ENCODE assay signal across 9 mouse cellular contexts in genomic region chr6:50937094-50937493, GRCm38 (mm10).
DNase-seq lines count a peak whose midpoint lies in the region; ATAC-seq and TF ChIP-seq lines count a peak whose summit lies in the region.
"Had no signal": no experiment of that assay in that cellular context is flagged by ENCODE, and none has a peak within 500 bp of the region (broad histone marks: within the 10 kb centered on the region; RNA-seq: fewer than 3 reads in every experiment).

No protein-coding gene starts in this region.

- no peak for ATAC-seq in midbrain, embryonic 11.5 days (ENCODE audit: low FRiP score)
- no peak for ATAC-seq in midbrain, embryonic 15.5 days (replicated peaks)
- no peak for ATAC-seq in embryonic facial prominence, embryonic 14.5 days (ENCODE audit: low read depth)
- no peak for ATAC-seq in kidney, postnatal 0 days (replicated peaks; ENCODE audit: low FRiP score, low read depth)
- no peak for ATAC-seq in liver, embryonic 13.5 days (ENCODE audit: low read depth)

- WGBS in midbrain, embryonic 11.5 days, result 33% methylated on average over 9 of the region's 9 CpGs
- WGBS in midbrain, embryonic 15.5 days, result 33% methylated on average over 9 of the region's 9 CpGs
- WGBS in bone marrow, adult 2 months, result 23% methylated on average over 9 of the region's 9 CpGs
- WGBS in embryonic facial prominence, embryonic 14.5 days, result 23% methylated on average over 9 of the region's 9 CpGs
- 14% methylated on average over 9 of the region's 9 CpGs for WGBS in kidney, postnatal 0 days
- 20% methylated on average over 9 of the region's 9 CpGs for WGBS in liver, embryonic 13.5 days (ENCODE audit: insufficient replicate concordance)

- DNase-seq in midbrain, embryonic 11.5 days (ENCODE audit: low spot score, missing footprints), result peak; percentile 98
- DNase-seq in embryonic facial prominence, embryonic 14.5 days (ENCODE audit: low spot score), result peak; percentile 75
- peak; percentile 89 for DNase-seq in kidney, postnatal 0 days (ENCODE audit: low spot score)
- DNase-seq in liver, embryonic 13.5 days, result peak; percentile 49
- peak; percentile 81 to 84 for DNase-seq in right cerebral cortex, adult 2 months (ENCODE audit: low spot score in 2 of 2)
- DNase-seq in urinary bladder, postnatal 25 days (ENCODE audit: low spot score), result peak; percentile 81

- H3K4me2 ChIP-seq in midbrain, embryonic 11.5 days, result no peak overlapping the region
- no peak overlapping the region for H3K4me2 ChIP-seq in midbrain, embryonic 15.5 days
- no peak overlapping the region for H3K4me2 ChIP-seq in embryonic facial prominence, embryonic 14.5 days (ENCODE audit: low read depth, low read length)
- H3K4me2 ChIP-seq in kidney, postnatal 0 days (ENCODE audit: low read length), result no peak overlapping the region
- H3K4me2 ChIP-seq in liver, embryonic 13.5 days, result no peak overlapping the region
- H3K4me2 ChIP-seq: heart, embryonic 13.5 days had no signal

- TF ChIP-seq POLR2A in bone marrow, adult 2 months (IDR thresholded peaks at IDR 0.05; ENCODE audit: borderline replicate concordance, control insufficient read depth, low read depth, low read length), result no peak

- H3K9ac ChIP-seq in midbrain, embryonic 11.5 days (ENCODE audit: low read length), result no peak overlapping the region
- no peak overlapping the region for H3K9ac ChIP-seq in midbrain, embryonic 15.5 days
- no peak overlapping the region for H3K9ac ChIP-seq in embryonic facial prominence, embryonic 14.5 days (ENCODE audit: low read depth, low read length)
- no peak overlapping the region for H3K9ac ChIP-seq in kidney, postnatal 0 days (ENCODE audit: low read depth, low read length)
- H3K9ac ChIP-seq in liver, embryonic 13.5 days, result no peak overlapping the region
- H3K9ac ChIP-seq: heart, embryonic 13.5 days had no signal

- H3K36me3 ChIP-seq in midbrain, embryonic 11.5 days (ENCODE audit: control insufficient read depth, insufficient read depth, low read length), result no peaks in the 10 kb centered on the region
- no peaks in the 10 kb centered on the region for H3K36me3 ChIP-seq in midbrain, embryonic 15.5 days (replicated peaks)
- H3K36me3 ChIP-seq in embryonic facial prominence, embryonic 14.5 days (ENCODE audit: control insufficient read depth, insufficient read depth, low read length), result no peaks in the 10 kb centered on the region
- H3K36me3 ChIP-seq in kidney, postnatal 0 days (ENCODE audit: insufficient read depth, low read length), result no peaks in the 10 kb centered on the region
- no peaks in the 10 kb centered on the region for H3K36me3 ChIP-seq in liver, embryonic 13.5 days
- H3K36me3 ChIP-seq: heart, embryonic 13.5 days had no signal

- no peaks in the 10 kb centered on the region; the same call in 1 of the 2 replicates for H3K4me1 ChIP-seq in midbrain, embryonic 11.5 days (ENCODE audit: control insufficient read depth, insufficient read depth, low read length)
- peaks cover 15% of the 10 kb centered on the region for H3K4me1 ChIP-seq in midbrain, embryonic 15.5 days
- no peaks in the 10 kb centered on the region for H3K4me1 ChIP-seq in bone marrow, adult 2 months (ENCODE audit: control insufficient read depth, insufficient read depth, low read length)
- peaks cover 4% of the 10 kb centered on the region; the same call in 1 of the 2 replicates for H3K4me1 ChIP-seq in embryonic facial prominence, embryonic 14.5 days (ENCODE audit: control insufficient read depth, insufficient read depth, low read length)
- H3K4me1 ChIP-seq in kidney, postnatal 0 days (replicated peaks; ENCODE audit: insufficient read depth, low read length), result no peaks in the 10 kb centered on the region
- no peaks in the 10 kb centered on the region for H3K4me1 ChIP-seq in liver, embryonic 13.5 days (replicated peaks)

- H3K9me3 ChIP-seq in midbrain, embryonic 11.5 days (ENCODE audit: control insufficient read depth, low read length), result no peaks in the 10 kb centered on the region
- H3K9me3 ChIP-seq in midbrain, embryonic 15.5 days, result no peaks in the 10 kb centered on the region
- no peaks in the 10 kb centered on the region for H3K9me3 ChIP-seq in embryonic facial prominence, embryonic 14.5 days (ENCODE audit: control insufficient read depth, low read length)
- no peaks in the 10 kb centered on the region for H3K9me3 ChIP-seq in kidney, postnatal 0 days (replicated peaks; ENCODE audit: low read length)
- H3K9me3 ChIP-seq in liver, embryonic 13.5 days (replicated peaks), result no peaks in the 10 kb centered on the region
- H3K9me3 ChIP-seq: heart, embryonic 13.5 days had no signal

- no peaks in the 10 kb centered on the region for H3K27me3 ChIP-seq in midbrain, embryonic 11.5 days (ENCODE audit: control insufficient read depth, insufficient read depth, low read length)
- no peaks in the 10 kb centered on the region for H3K27me3 ChIP-seq in midbrain, embryonic 15.5 days (replicated peaks)
- no peaks in the 10 kb centered on the region for H3K27me3 ChIP-seq in embryonic facial prominence, embryonic 14.5 days (replicated peaks; ENCODE audit: control insufficient read depth, insufficient read depth, low read length)
- H3K27me3 ChIP-seq in kidney, postnatal 0 days (ENCODE audit: insufficient read depth, low read length), result no peaks in the 10 kb centered on the region
- no peaks in the 10 kb centered on the region for H3K27me3 ChIP-seq in liver, embryonic 13.5 days

- no peak overlapping the region for H3K27ac ChIP-seq in midbrain, embryonic 11.5 days (ENCODE audit: low read depth, low read length)
- no peak overlapping the region for H3K27ac ChIP-seq in midbrain, embryonic 15.5 days
- no peak overlapping the region for H3K27ac ChIP-seq in bone marrow, adult 2 months (ENCODE audit: control insufficient read depth, insufficient read depth, low read depth, low read length, poor library complexity)
- H3K27ac ChIP-seq in embryonic facial prominence, embryonic 14.5 days (replicated peaks; ENCODE audit: low read depth, low read length), result peak overlapping the region; percentile 69
- H3K27ac ChIP-seq in kidney, postnatal 0 days, result no peak overlapping the region
- no peak overlapping the region for H3K27ac ChIP-seq in liver, embryonic 13.5 days
- H3K27ac ChIP-seq: heart, embryonic 13.5 days had no signal

- peak; percentile 98 for TF ChIP-seq CTCF in bone marrow, adult 2 months (IDR thresholded peaks at IDR 0.05; ENCODE audit: control insufficient read depth, insufficient read depth, low read length)
- TF ChIP-seq CTCF in kidney, postnatal 0 days (IDR thresholded peaks at IDR 0.05; ENCODE audit: low read depth), result peak; percentile 100

- H3K4me3 ChIP-seq in midbrain, embryonic 11.5 days (ENCODE audit: low read depth, low read length), result no peak overlapping the region
- no peak overlapping the region for H3K4me3 ChIP-seq in midbrain, embryonic 15.5 days
- H3K4me3 ChIP-seq in bone marrow, adult 2 months (replicated peaks; ENCODE audit: control insufficient read depth, low read depth, low read length), result no peak overlapping the region
- H3K4me3 ChIP-seq in embryonic facial prominence, embryonic 14.5 days (ENCODE audit: low read depth, low read length), result no peak overlapping the region
- H3K4me3 ChIP-seq in kidney, postnatal 0 days (replicated peaks; ENCODE audit: low read depth, low read length), result no peak overlapping the region
- H3K4me3 ChIP-seq in liver, embryonic 13.5 days (replicated peaks), result no peak overlapping the region
- H3K4me3 ChIP-seq: heart, embryonic 13.5 days had no signal
